Mouse (Mus musculus): ENCODE measurements around the gene Rab35. TPM values are rescaled to one million over a fixed set of nuclear protein-coding genes. Genes with fewer than 3 reads are reported as not detected.

Gene Rab35
- polyA plus RNA-seq, 1 experiment, result 50.3 TPM

DNA sequence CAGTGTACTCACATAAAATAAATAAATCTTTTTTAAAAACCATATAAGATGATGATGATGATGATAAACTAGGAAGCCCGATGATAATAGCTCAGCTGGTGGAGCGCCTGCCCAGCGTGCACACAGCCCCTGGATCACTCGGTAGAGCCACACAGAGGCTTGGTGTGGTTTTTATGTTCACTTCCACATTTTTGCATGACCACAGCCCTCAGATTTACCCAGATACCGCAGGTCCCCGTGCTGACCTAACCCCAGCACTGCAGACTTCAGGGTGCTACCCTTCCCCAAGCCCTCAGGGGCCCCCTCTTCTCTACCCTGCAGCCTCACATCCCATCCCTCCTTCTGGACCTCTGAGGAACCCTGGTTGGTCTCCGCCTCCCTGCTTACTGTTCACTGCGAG, 3.6 kb upstream of the Rab35 start:
- WGBS, result 75% methylated on average over 8 of the region's 8 CpGs
- peaks cover 5% of the 10 kb centered on the region for H3K4me1 ChIP-seq (ENCODE audit: control insufficient read depth, insufficient read depth, low read length)
- no peak for TF ChIP-seq CTCF (conservative IDR thresholded peaks at IDR 0.05; ENCODE audit: insufficient read depth, insufficient read length, low read depth, low read length)
- TF ChIP-seq POLR2A (IDR thresholded peaks at IDR 0.05; ENCODE audit: low read depth, low read length), result no peak
- no peak overlapping the region for H3K27ac ChIP-seq (ENCODE audit: insufficient read depth, low read depth, low read length)
- no peak for DNase-seq
- no peaks in the 10 kb centered on the region for H3K27me3 ChIP-seq (replicated peaks; ENCODE audit: control insufficient read depth, insufficient read depth, low read length)
- no peaks in the 10 kb centered on the region for H3K36me3 ChIP-seq (ENCODE audit: control insufficient read depth, insufficient read depth, low read length)
- H3K4me3 ChIP-seq (ENCODE audit: insufficient read depth, low read depth, low read length), result no peak overlapping the region

DNA sequence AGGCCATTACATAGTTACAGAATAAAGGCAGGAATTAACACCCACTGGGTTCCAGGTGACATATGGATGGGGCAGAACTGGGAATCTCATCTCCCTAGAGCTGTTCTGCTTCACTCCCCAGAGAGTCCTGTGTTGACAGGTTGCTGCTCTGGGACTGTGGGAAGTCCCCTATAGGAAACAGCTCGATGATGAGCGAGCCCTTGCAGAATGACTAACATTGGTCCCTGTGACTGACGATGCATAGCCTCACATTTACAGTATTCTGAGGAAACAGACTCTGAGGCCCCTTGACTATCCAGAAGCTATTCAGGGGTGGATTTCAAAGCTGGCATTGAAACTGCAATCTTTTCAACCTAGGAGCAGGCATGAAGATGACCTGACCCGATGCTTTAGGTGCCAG, 2.0 kb upstream of the Rab35 start:
- Histone ChIP-seq H3K4me3 (ENCODE audit: insufficient read depth, low read depth, low read length) (no peak overlapping the region), H3K27ac (ENCODE audit: insufficient read depth, low read depth, low read length) (no peak overlapping the region), H3K36me3 (ENCODE audit: control insufficient read depth, insufficient read depth, low read length) (no peaks in the 10 kb centered on the region), H3K4me1 (ENCODE audit: control insufficient read depth, insufficient read depth, low read length) (peaks cover 16% of the 10 kb centered on the region), H3K27me3 (replicated peaks; ENCODE audit: control insufficient read depth, insufficient read depth, low read length) (no peaks in the 10 kb centered on the region)
- no peak for TF ChIP-seq POLR2A (IDR thresholded peaks at IDR 0.05; ENCODE audit: low read depth, low read length)
- no peak for TF ChIP-seq CTCF (conservative IDR thresholded peaks at IDR 0.05; ENCODE audit: insufficient read depth, insufficient read length, low read depth, low read length)
- DNase-seq, result no peak
- WGBS, result 78% methylated on average over 4 of the region's 4 CpGs

DNA sequence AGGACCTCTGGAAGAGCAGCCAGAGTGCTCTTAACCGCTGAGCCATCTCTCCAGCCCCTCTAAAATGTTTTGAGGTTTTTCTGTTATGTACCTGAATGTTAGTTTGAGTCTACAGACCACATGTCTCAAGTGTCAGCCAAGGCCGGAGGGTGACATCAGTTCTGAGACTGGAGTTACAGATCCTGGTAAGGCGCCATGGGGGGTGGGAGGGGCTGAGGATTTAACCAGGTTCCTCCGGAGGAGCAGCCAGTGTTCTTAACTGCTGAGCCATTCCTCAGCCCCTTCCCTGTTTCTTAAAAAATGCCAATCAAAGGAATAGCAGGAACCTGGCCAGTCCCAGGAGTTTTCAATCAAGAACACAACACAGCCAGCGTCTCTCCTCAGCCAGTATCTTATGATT, 1.4 kb upstream of the Rab35 start:
- no peak overlapping the region for H3K27ac ChIP-seq (ENCODE audit: insufficient read depth, low read depth, low read length)
- H3K4me3 ChIP-seq (ENCODE audit: insufficient read depth, low read depth, low read length), result no peak overlapping the region
- no peaks in the 10 kb centered on the region for H3K27me3 ChIP-seq (replicated peaks; ENCODE audit: control insufficient read depth, insufficient read depth, low read length)
- no peak for DNase-seq
- peaks cover 18% of the 10 kb centered on the region for H3K4me1 ChIP-seq (ENCODE audit: control insufficient read depth, insufficient read depth, low read length)
- H3K36me3 ChIP-seq (ENCODE audit: control insufficient read depth, insufficient read depth, low read length), result no peaks in the 10 kb centered on the region
- WGBS, result 62% methylated on average over 5 of the region's 5 CpGs
- TF ChIP-seq POLR2A (IDR thresholded peaks at IDR 0.05; ENCODE audit: low read depth, low read length), result no peak
- TF ChIP-seq CTCF (conservative IDR thresholded peaks at IDR 0.05; ENCODE audit: insufficient read depth, insufficient read length, low read depth, low read length), result no peak

GRCm38 (mm10) chr5:115632358-115632714, 628 bp downstream of the Rab35 start:
- TF ChIP-seq POLR2A (IDR thresholded peaks at IDR 0.05; ENCODE audit: low read depth, low read length) (no peak), CTCF (conservative IDR thresholded peaks at IDR 0.05; ENCODE audit: insufficient read depth, insufficient read length, low read depth, low read length) (no peak)
- H3K36me3 ChIP-seq (ENCODE audit: control insufficient read depth, insufficient read depth, low read length), result no peaks in the 10 kb centered on the region
- no peak overlapping the region for H3K27ac ChIP-seq (ENCODE audit: insufficient read depth, low read depth, low read length)
- DNase-seq, result peak; percentile 32
- H3K4me1 ChIP-seq (ENCODE audit: control insufficient read depth, insufficient read depth, low read length), result peaks cover 19% of the 10 kb centered on the region
- H3K27me3 ChIP-seq (replicated peaks; ENCODE audit: control insufficient read depth, insufficient read depth, low read length), result no peaks in the 10 kb centered on the region
- WGBS, result 3% methylated on average over 30 of the region's 30 CpGs
- H3K4me3 ChIP-seq (ENCODE audit: insufficient read depth, low read depth, low read length), result peak overlapping the region; percentile 65

- Histone ChIP-seq H3K4me1 (ENCODE audit: control insufficient read depth, insufficient read depth, low read length) (peaks cover 19% of the 10 kb centered on the region), H3K27ac (ENCODE audit: insufficient read depth, low read depth, low read length) (no peak overlapping the region), H3K4me3 (ENCODE audit: insufficient read depth, low read depth, low read length) (peak overlapping the region; percentile 65), H3K27me3 (replicated peaks; ENCODE audit: control insufficient read depth, insufficient read depth, low read length) (no peaks in the 10 kb centered on the region), H3K36me3 (ENCODE audit: control insufficient read depth, insufficient read depth, low read length) (no peaks in the 10 kb centered on the region)
- WGBS, result 52% methylated on average over 4 of the region's 4 CpGs
- DNase-seq, result no peak
- TF ChIP-seq POLR2A (IDR thresholded peaks at IDR 0.05; ENCODE audit: low read depth, low read length), result no peak
- no peak for TF ChIP-seq CTCF (conservative IDR thresholded peaks at IDR 0.05; ENCODE audit: insufficient read depth, insufficient read length, low read depth, low read length)
These were observed 1.4 kb downstream of the Rab35 start for GRCm38 (mm10) chr5:115633060-115633459.

GRCm38 (mm10) chr5:115634046-115634445, 2.3 kb downstream of the Rab35 start:
- 89% methylated on average over 8 of the region's 8 CpGs for WGBS
- no peak overlapping the region for H3K4me3 ChIP-seq (ENCODE audit: insufficient read depth, low read depth, low read length)

DNA sequence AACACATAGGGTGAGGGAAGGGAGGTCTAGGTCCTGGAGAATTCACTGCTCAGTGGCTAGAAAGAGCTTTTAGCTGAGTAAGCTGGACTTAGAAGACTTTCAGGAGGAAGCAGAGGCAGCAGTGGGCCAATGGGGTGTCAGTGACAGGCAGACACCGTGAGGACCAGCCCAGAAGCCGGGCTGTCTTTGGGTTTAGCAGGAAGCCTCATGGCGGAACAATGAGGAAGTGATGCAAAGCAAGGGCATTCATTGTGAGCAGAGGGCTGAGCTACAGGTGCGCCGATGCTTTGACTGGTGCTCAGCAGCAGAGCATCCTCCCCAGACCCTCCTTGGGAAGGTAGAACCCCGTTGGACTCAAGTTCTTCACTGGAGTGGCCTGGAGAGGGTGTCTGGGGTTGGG, 3.8 kb downstream of the Rab35 start:
- Histone ChIP-seq H3K27me3 (replicated peaks; ENCODE audit: control insufficient read depth, insufficient read depth, low read length) (no peaks in the 10 kb centered on the region), H3K4me3 (ENCODE audit: insufficient read depth, low read depth, low read length) (no peak overlapping the region), H3K36me3 (ENCODE audit: control insufficient read depth, insufficient read depth, low read length) (no peaks in the 10 kb centered on the region), H3K27ac (ENCODE audit: insufficient read depth, low read depth, low read length) (no peak overlapping the region), H3K4me1 (ENCODE audit: control insufficient read depth, insufficient read depth, low read length) (peaks cover 19% of the 10 kb centered on the region)
- no peak for TF ChIP-seq POLR2A (IDR thresholded peaks at IDR 0.05; ENCODE audit: low read depth, low read length)
- 43% methylated on average over 6 of the region's 6 CpGs for WGBS
- peak; percentile 23 for DNase-seq

More at GRCm38 (mm10) chr5:115634046-115634445, 2.3 kb downstream of the Rab35 start:
- Histone ChIP-seq H3K27ac (ENCODE audit: insufficient read depth, low read depth, low read length) (no peak overlapping the region), H3K36me3 (ENCODE audit: control insufficient read depth, insufficient read depth, low read length) (no peaks in the 10 kb centered on the region), H3K4me1 (ENCODE audit: control insufficient read depth, insufficient read depth, low read length) (peaks cover 19% of the 10 kb centered on the region), H3K27me3 (replicated peaks; ENCODE audit: control insufficient read depth, insufficient read depth, low read length) (no peaks in the 10 kb centered on the region)
- DNase-seq, result no peak
- TF ChIP-seq POLR2A (IDR thresholded peaks at IDR 0.05; ENCODE audit: low read depth, low read length) (no peak), CTCF (conservative IDR thresholded peaks at IDR 0.05; ENCODE audit: insufficient read depth, insufficient read length, low read depth, low read length) (no peak)

DNA sequence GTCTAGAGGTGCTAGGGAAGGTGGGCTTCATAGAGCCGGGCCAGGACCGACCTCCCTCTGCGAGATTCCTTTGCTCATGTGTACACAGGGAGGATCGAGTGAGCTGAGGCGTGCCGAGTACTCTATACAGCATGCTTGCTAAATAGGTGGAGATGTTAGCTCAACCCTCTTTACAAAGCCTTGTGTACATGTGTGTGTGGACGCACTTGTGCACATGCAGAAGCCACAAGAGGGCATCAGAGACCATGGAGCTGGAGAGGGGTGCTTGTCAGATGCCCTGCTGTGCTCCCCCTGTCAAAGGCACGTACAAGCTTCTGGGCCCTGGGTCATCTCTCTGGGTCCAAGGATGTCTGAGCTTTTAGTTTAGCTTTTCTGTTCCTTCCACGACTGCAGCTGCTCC, 12.5 kb downstream of the Rab35 start:
- no peak for TF ChIP-seq POLR2A (IDR thresholded peaks at IDR 0.05; ENCODE audit: low read depth, low read length)
- peak; percentile 40; the same call in 1 of the 2 replicates for TF ChIP-seq CTCF (conservative IDR thresholded peaks at IDR 0.05; ENCODE audit: insufficient read depth, insufficient read length, low read depth, low read length)
- no peaks in the 10 kb centered on the region for H3K27me3 ChIP-seq (replicated peaks; ENCODE audit: control insufficient read depth, insufficient read depth, low read length)
- peaks cover 2% of the 10 kb centered on the region for H3K36me3 ChIP-seq (ENCODE audit: control insufficient read depth, insufficient read depth, low read length)
- H3K4me1 ChIP-seq (ENCODE audit: control insufficient read depth, insufficient read depth, low read length), result no peaks in the 10 kb centered on the region
- WGBS, result 82% methylated on average over 9 of the region's 9 CpGs
- no peak for DNase-seq
- H3K4me3 ChIP-seq (ENCODE audit: insufficient read depth, low read depth, low read length), result no peak overlapping the region
- H3K27ac ChIP-seq (ENCODE audit: insufficient read depth, low read depth, low read length), result no peak overlapping the region
